19 mouse cellular contexts compared by ENCODE assay signal in genomic region chr9:108121170-108121969, GRCm38 (mm10). TPM values are rescaled to one million over a fixed set of nuclear protein-coding genes. Genes with fewer than 3 reads are reported as not detected.
DNase-seq lines count a peak whose midpoint lies in the region.
"Had no signal": no experiment of that assay in that cellular context is flagged by ENCODE, and none has a peak within 500 bp of the region (broad histone marks: within the 10 kb centered on the region; RNA-seq: fewer than 3 reads in every experiment).

No protein-coding gene starts in this region.

- H3K27ac ChIP-seq in brown adipose tissue, adult 24 weeks (replicated peaks; ENCODE audit: low read depth, low read length) = peak overlapping the region; percentile 20; the same call in 1 of the 2 replicates
- H3K27ac ChIP-seq: embryonic facial prominence, embryonic 10.5 days; hindbrain, embryonic 14.5 days; liver, embryonic 13.5 days; neural tube, embryonic 15.5 days had no signal

- peak; percentile 76 for DNase-seq in heart, adult 11 months
- DNase-seq in heart, adult 8-10 months (ENCODE audit: low spot score) = no peak
- DNase-seq in 3134 (ENCODE audit: extremely low read depth, insufficient read length, low spot score) (peak; percentile 52), NIH3T3 (ENCODE audit: low read depth) (peak; percentile 48)
- DNase-seq in c-Kit-positive CD71-positive TER-119-positive erythroid progenitor cells, embryonic 14.5 days (ENCODE audit: low spot score) = no peak
- no peak for DNase-seq in layer of hippocampus, adult 11-12 months (ENCODE audit: low spot score)
- DNase-seq: forebrain, postnatal 0 days; heart, adult 18-20 months; kidney, adult 8-10 months; kidney, postnatal 4 days; liver, embryonic 13.5 days; thymus, postnatal 4 days had no signal

- peaks cover 13% of the 10 kb centered on the region for H3K4me1 ChIP-seq in brown adipose tissue, adult 24 weeks (ENCODE audit: control insufficient read depth, insufficient read depth, insufficient read length, low read length)
- H3K4me1 ChIP-seq: neural tube, embryonic 15.5 days had no signal

- H3K4me3 ChIP-seq in brown adipose tissue, adult 24 weeks (ENCODE audit: insufficient read depth, low read depth, low read length) = no peak overlapping the region
- H3K4me3 ChIP-seq: embryonic facial prominence, embryonic 10.5 days; erythroblast, embryonic 14.5 days; liver, embryonic 13.5 days; neural tube, embryonic 15.5 days had no signal

RNA-seq across cellular contexts. Expression of gene Apeh, which starts 27.0 kb away (rescaled TPM):
- total RNA-seq in heart, adult 8-10 months (2022) = 10 to 100 TPM; 38.5 to 49.0 (median 44.9) TPM
- polyA plus RNA-seq in brown adipose tissue, adult 24 weeks (2012; ENCODE audit: insufficient read depth, insufficient read length, missing spikeins) = 41.1 and 58.6 TPM in 2 replicates

RNA-seq across cellular contexts. Expression of gene Rnf123, which starts 38.2 kb away (rescaled TPM):
- 100 to 1,000 TPM; 103 to 132 (median 110) TPM for total RNA-seq in heart, adult 8-10 months (2022)
- 40.0 TPM in 2 replicates for polyA plus RNA-seq in brown adipose tissue, adult 24 weeks (2012; ENCODE audit: insufficient read depth, insufficient read length, missing spikeins)

RNA-seq across cellular contexts. Expression of gene Mst1, which starts 41.1 kb away (rescaled TPM):
- under 1 TPM in 1 of 4 experiments, not detected in 3; 0.14 TPM for total RNA-seq in heart, adult 8-10 months (2022)
- not detected in 2 replicates for polyA plus RNA-seq in brown adipose tissue, adult 24 weeks (2012; ENCODE audit: insufficient read depth, insufficient read length, missing spikeins)
- total RNA-seq: monocyte, adult 5-6 weeks had no signal
- polyA plus RNA-seq: forebrain, postnatal 0 days; heart, postnatal 0 days; hindbrain, embryonic 14.5 days; neural tube, embryonic 15.5 days had no signal

Comparison
In these comparisons a context has a peak if more than half of its experiments do, and no peak if none do; other contexts are left out.
1. DNase-seq: peak in heart, adult 11 months (single experiment), 3134 (single experiment) and NIH3T3 (single experiment); none in heart, adult 8-10 months (single experiment), c-Kit-positive CD71-positive TER-119-positive erythroid progenitor cells, embryonic 14.5 days (single experiment) and layer of hippocampus, adult 11-12 months (single experiment).